Mouse (Mus musculus) embryonic fibroblast, embryonic 13.5 days (primary cell): ENCODE data around the gene Cbln4.

Experiments
- CTCF ChIP-seq: IDR thresholded peaks from 2 replicates; pipeline ENCODE4 v1.5.1; 2011; ENCODE audit warnings: mild to moderate bottlenecking, control low read depth, low read length, moderate library complexity, borderline replicate concordance; ENCODE audit not compliant: insufficient read depth
- POLR2A ChIP-seq: IDR thresholded peaks from 2 replicates; pipeline ENCODE4 v1.6.1; 2011; ENCODE audit warnings: low read depth, mild to moderate bottlenecking, control low read depth, low read length, moderate library complexity

GRCm38 (mm10) chr2:172046002-172046401 lies 2.7 kb upstream of the Cbln4 start:
- TF ChIP-seq CTCF (no peak), POLR2A (no peak)
